Mouse (Mus musculus) midbrain, embryonic 13.5 days (tissue): ENCODE measurements at regions not wholly inside any gene's neighbourhood (a gene's known extent, or its start where the extent isn't known, plus 50 kb on each side); places are given as distances from the start of the nearest gene placed in this dataset.

Experiments
- ATAC-seq: fragments of 200-750 bp; cut with Nextera tagmentation; 2 replicates; pipeline ENCODE4 v1.8.0; 2017; ENCODE audit warnings: mild to moderate bottlenecking, moderate TSS enrichment, moderate library complexity
- H3K27ac ChIP-seq: fragments of 300-500 bp; sonication (generic); 2 replicates; pipeline ENCODE4 v1.5.1; 2015; ENCODE audit warnings: inconsistent platforms, mild to moderate bottlenecking, moderate library complexity
- H3K27me3 ChIP-seq: fragments of 300-500 bp; sonication (generic); 2 replicates; pipeline ENCODE4 v1.6.1; 2015; ENCODE audit warnings: mild to moderate bottlenecking, inconsistent platforms
- H3K36me3 ChIP-seq: fragments of 300-500 bp; sonication (generic); 2 replicates; pipeline ENCODE4 v1.6.1; 2015; ENCODE audit warnings: mild to moderate bottlenecking, inconsistent platforms
- H3K4me1 ChIP-seq: fragments of 300-500 bp; sonication (generic); replicated peaks from 2 replicates; pipeline ENCODE4 v1.6.1; 2015; ENCODE audit warnings: inconsistent platforms
- H3K4me2 ChIP-seq: fragments of 300-500 bp; sonication (generic); replicated peaks from 2 replicates; pipeline ENCODE4 v1.6.1; 2015; ENCODE audit warnings: moderate library complexity, mild to moderate bottlenecking, inconsistent platforms
- H3K4me3 ChIP-seq: fragments of 300-500 bp; sonication (generic); replicated peaks from 2 replicates; pipeline ENCODE4 v1.5.1; 2015; ENCODE audit warnings: mild to moderate bottlenecking, inconsistent platforms
- H3K9ac ChIP-seq: fragments of 300-500 bp; sonication (generic); replicated peaks from 2 replicates; pipeline ENCODE4 v1.6.1; 2015; ENCODE audit warnings: mild to moderate bottlenecking, inconsistent platforms
- H3K9me3 ChIP-seq: fragments of 300-500 bp; sonication (generic); 2 replicates; pipeline ENCODE4 v1.6.1; 2016; ENCODE audit warnings: mild to moderate bottlenecking, inconsistent platforms
- whole genome bisulfite sequencing: fragments of 180-500 bp; shearing (Covaris S2); methylation state at CpG from one replicate; pipeline ENCODE4 v1.1.7; 2015; 5-methylcytosine and 5-hydroxymethylcytosine counted together

- WGBS, result 85% methylated on average over 4 of the region's 4 CpGs
- Histone ChIP-seq H3K9ac (no peak overlapping the region), H3K27ac (no peak overlapping the region), H3K36me3 (no peaks in the 10 kb centered on the region), H3K4me1 (no peaks in the 10 kb centered on the region), H3K4me3 (no peak overlapping the region), H3K4me2 (no peak overlapping the region), H3K9me3 (0 out of 2 replicates have a peak, but pooled peaks cover 4% of the 10 kb centered on the region), H3K27me3 (no peaks in the 10 kb centered on the region)
- no peak for ATAC-seq
Measured at GRCm38 (mm10) chr10:84137019-84137658, 303.3 kb downstream of the Nuak1 start.

- no peak overlapping the region for H3K27ac ChIP-seq
- no peak overlapping the region for H3K4me2 ChIP-seq
- no peaks in the 10 kb centered on the region for H3K27me3 ChIP-seq
- H3K9ac ChIP-seq, result no peak overlapping the region
- H3K9me3 ChIP-seq, result 0 out of 2 replicates have a peak, but pooled peaks cover 4% of the 10 kb centered on the region
- WGBS, result 85% methylated on average over 8 of the region's 8 CpGs
- H3K36me3 ChIP-seq, result no peaks in the 10 kb centered on the region
- no peaks in the 10 kb centered on the region for H3K4me1 ChIP-seq
- ATAC-seq, result no peak
- H3K4me3 ChIP-seq, result no peak overlapping the region
Measured at GRCm38 (mm10) chr10:84142741-84143454, 297.5 kb downstream of the Nuak1 start.

- WGBS, result 71% methylated on average over 5 of the region's 5 CpGs
- Histone ChIP-seq H3K4me3 (no peak overlapping the region), H3K27ac (no peak overlapping the region), H3K27me3 (no peaks in the 10 kb centered on the region), H3K9me3 (0 out of 2 replicates have a peak, but pooled peaks cover 4% of the 10 kb centered on the region), H3K36me3 (no peaks in the 10 kb centered on the region), H3K4me2 (no peak overlapping the region), H3K4me1 (no peaks in the 10 kb centered on the region), H3K9ac (no peak overlapping the region)
- ATAC-seq, result no peak
Measured at GRCm38 (mm10) chr10:84143674-84144343, 296.6 kb downstream of the Nuak1 start.

- Histone ChIP-seq H3K9me3 (0 out of 2 replicates have a peak, but pooled peaks cover 4% of the 10 kb centered on the region), H3K36me3 (no peaks in the 10 kb centered on the region), H3K27me3 (no peaks in the 10 kb centered on the region), H3K9ac (no peak overlapping the region), H3K27ac (no peak overlapping the region), H3K4me1 (no peaks in the 10 kb centered on the region), H3K4me2 (no peak overlapping the region), H3K4me3 (no peak overlapping the region)
- no peak for ATAC-seq
Measured at GRCm38 (mm10) chr10:84144344-84144687, 296.1 kb downstream of the Nuak1 start.

GRCm38 (mm10) chr10:84147305-84147984, 293.0 kb downstream of the Nuak1 start:
- H3K27ac ChIP-seq, result no peak overlapping the region
- no peak for ATAC-seq
- no peaks in the 10 kb centered on the region for H3K4me1 ChIP-seq
- no peak overlapping the region for H3K4me2 ChIP-seq
- H3K9ac ChIP-seq, result no peak overlapping the region
- 91% methylated on average over 2 of the region's 2 CpGs for WGBS
- no peak overlapping the region for H3K4me3 ChIP-seq
- H3K36me3 ChIP-seq, result no peaks in the 10 kb centered on the region
- no peaks in the 10 kb centered on the region for H3K9me3 ChIP-seq
- no peaks in the 10 kb centered on the region for H3K27me3 ChIP-seq

- H3K9ac ChIP-seq, result no peak overlapping the region
- H3K9me3 ChIP-seq, result no peaks in the 10 kb centered on the region
- H3K4me1 ChIP-seq, result no peaks in the 10 kb centered on the region
- H3K27ac ChIP-seq, result no peak overlapping the region
- no peaks in the 10 kb centered on the region for H3K36me3 ChIP-seq
- H3K4me3 ChIP-seq, result no peak overlapping the region
- H3K4me2 ChIP-seq, result no peak overlapping the region
- ATAC-seq, result no peak
- 80% methylated on average over 4 of the region's 4 CpGs for WGBS
- no peaks in the 10 kb centered on the region for H3K27me3 ChIP-seq
Measured at GRCm38 (mm10) chr10:84163752-84164151, 276.6 kb downstream of the Nuak1 start.

- H3K9me3 ChIP-seq, result no peaks in the 10 kb centered on the region
- H3K27ac ChIP-seq, result no peak overlapping the region
- no peak overlapping the region for H3K9ac ChIP-seq
- no peaks in the 10 kb centered on the region for H3K27me3 ChIP-seq
- WGBS, result 88% methylated on average over 10 of the region's 10 CpGs
- no peaks in the 10 kb centered on the region for H3K36me3 ChIP-seq
- no peak overlapping the region for H3K4me3 ChIP-seq
- no peak for ATAC-seq
- H3K4me1 ChIP-seq, result no peaks in the 10 kb centered on the region
- H3K4me2 ChIP-seq, result no peak overlapping the region
Measured at GRCm38 (mm10) chr10:84165832-84166567, 274.4 kb downstream of the Nuak1 start.

- ATAC-seq, result peak; percentile 34; the same call in 1 of the 2 replicates
- no peaks in the 10 kb centered on the region for H3K9me3 ChIP-seq
- 72% methylated on average over 3 of the region's 3 CpGs for WGBS
Measured at GRCm38 (mm10) chr10:84166568-84166905, 273.9 kb downstream of the Nuak1 start.

GRCm38 (mm10) chr10:84172828-84173321, 267.5 kb downstream of the Nuak1 start:
- H3K9me3 ChIP-seq, result no peaks in the 10 kb centered on the region
- H3K4me2 ChIP-seq, result no peak overlapping the region
- H3K4me3 ChIP-seq, result no peak overlapping the region
- peaks cover 7% of the 10 kb centered on the region for H3K4me1 ChIP-seq
- H3K36me3 ChIP-seq, result no peaks in the 10 kb centered on the region
- H3K9ac ChIP-seq, result no peak overlapping the region
- H3K27ac ChIP-seq, result no peak overlapping the region
- no peak for ATAC-seq
- 61% methylated on average over 4 of the region's 4 CpGs for WGBS
- no peaks in the 10 kb centered on the region for H3K27me3 ChIP-seq

More at GRCm38 (mm10) chr10:84166568-84166905, 273.9 kb downstream of the Nuak1 start:
- H3K36me3 ChIP-seq, result no peaks in the 10 kb centered on the region
- H3K9ac ChIP-seq, result no peak overlapping the region
- no peaks in the 10 kb centered on the region for H3K27me3 ChIP-seq
- no peaks in the 10 kb centered on the region for H3K4me1 ChIP-seq
- no peak overlapping the region for H3K4me3 ChIP-seq
- H3K4me2 ChIP-seq, result no peak overlapping the region
- no peak overlapping the region for H3K27ac ChIP-seq

- no peak overlapping the region for H3K27ac ChIP-seq
- no peak overlapping the region for H3K9ac ChIP-seq
- H3K4me1 ChIP-seq, result no peaks in the 10 kb centered on the region
- ATAC-seq, result no peak
- no peak overlapping the region for H3K4me3 ChIP-seq
- 82% methylated on average over 2 of the region's 2 CpGs for WGBS
- no peaks in the 10 kb centered on the region for H3K36me3 ChIP-seq
- H3K4me2 ChIP-seq, result no peak overlapping the region
- no peaks in the 10 kb centered on the region for H3K9me3 ChIP-seq
- no peaks in the 10 kb centered on the region for H3K27me3 ChIP-seq
Measured at GRCm38 (mm10) chr10:84183239-84183638, 257.2 kb downstream of the Nuak1 start.

GRCm38 (mm10) chr10:84186466-84186865, 253.9 kb downstream of the Nuak1 start:
- 37% methylated on average over 2 of the region's 2 CpGs for WGBS
- Histone ChIP-seq H3K27ac (no peak overlapping the region), H3K36me3 (no peaks in the 10 kb centered on the region), H3K27me3 (no peaks in the 10 kb centered on the region), H3K9ac (no peak overlapping the region), H3K4me2 (no peak overlapping the region), H3K4me3 (no peak overlapping the region), H3K9me3 (no peaks in the 10 kb centered on the region), H3K4me1 (no peaks in the 10 kb centered on the region)
- no peak for ATAC-seq
